Mouse (Mus musculus) c-Kit-positive CD71-positive TER-119-negative erythroid progenitor cells, embryonic 14.5 days (primary cell): ENCODE measurements at regions not wholly inside any gene's neighbourhood (a gene's known extent, or its start where the extent isn't known, plus 50 kb on each side); places are given as distances from the start of the nearest gene placed in this dataset.

ENCODE experiments used
- DNase-seq: peaks from one replicate; pipeline ENCODE4 v3.0.0-alpha.2; 2013; ENCODE audit warnings: low read depth

- no peak for DNase-seq
Observed at GRCm38 (mm10) chr9:41833408-41833807, 290.7 kb downstream of the Sorl1 start.

GRCm38 (mm10) chr9:41827356-41827755, 296.7 kb downstream of the Sorl1 start:
- no peak for DNase-seq

DNA sequence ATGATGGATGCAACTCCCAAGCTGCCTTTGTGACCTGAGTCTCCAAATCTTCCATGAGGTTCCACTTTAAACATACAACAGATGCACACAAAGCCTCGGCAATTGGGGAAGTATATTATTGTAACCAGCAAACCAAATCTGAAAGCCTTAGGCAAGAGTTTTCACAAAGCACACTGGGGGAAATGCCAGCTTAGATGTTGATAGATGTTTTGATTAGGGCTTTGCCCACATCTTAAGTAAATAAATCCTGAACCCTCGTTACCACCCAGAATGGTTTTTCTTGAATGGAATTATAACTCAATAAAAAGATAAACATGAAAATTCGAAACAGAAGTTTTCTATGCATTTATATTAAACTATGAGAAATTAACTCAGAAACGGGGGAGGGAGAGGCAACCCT, 302.7 kb downstream of the Sorl1 start:
- no peak for DNase-seq

- DNase-seq = no peak
Observed at GRCm38 (mm10) chr9:41817740-41818461, 306.2 kb downstream of the Sorl1 start.

GRCm38 (mm10) chr9:41815921-41816320, 308.2 kb downstream of the Sorl1 start:
- no peak for DNase-seq

GRCm38 (mm10) chr9:41809291-41809690, 314.8 kb downstream of the Sorl1 start:
- DNase-seq = no peak

- DNase-seq = no peak
Observed at GRCm38 (mm10) chr9:41808791-41809190, 315.3 kb downstream of the Sorl1 start.

DNA sequence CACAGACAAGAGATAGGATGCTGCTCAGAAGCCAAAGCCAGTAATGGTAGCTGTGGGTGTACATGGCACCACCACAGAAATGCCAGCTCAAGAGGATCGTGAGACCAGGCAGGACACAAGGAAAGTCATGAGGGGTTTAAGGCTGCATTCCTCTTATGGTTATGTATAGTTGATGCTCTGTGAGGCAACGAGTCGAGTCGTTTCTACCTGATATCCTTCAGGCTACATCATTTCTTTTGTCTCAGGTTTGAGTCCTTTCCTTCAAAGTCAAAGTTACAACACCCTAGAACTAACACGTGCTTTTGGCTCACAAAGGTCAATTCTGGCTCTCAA, 317.8 kb downstream of the Sorl1 start:
- no peak for DNase-seq

DNA sequence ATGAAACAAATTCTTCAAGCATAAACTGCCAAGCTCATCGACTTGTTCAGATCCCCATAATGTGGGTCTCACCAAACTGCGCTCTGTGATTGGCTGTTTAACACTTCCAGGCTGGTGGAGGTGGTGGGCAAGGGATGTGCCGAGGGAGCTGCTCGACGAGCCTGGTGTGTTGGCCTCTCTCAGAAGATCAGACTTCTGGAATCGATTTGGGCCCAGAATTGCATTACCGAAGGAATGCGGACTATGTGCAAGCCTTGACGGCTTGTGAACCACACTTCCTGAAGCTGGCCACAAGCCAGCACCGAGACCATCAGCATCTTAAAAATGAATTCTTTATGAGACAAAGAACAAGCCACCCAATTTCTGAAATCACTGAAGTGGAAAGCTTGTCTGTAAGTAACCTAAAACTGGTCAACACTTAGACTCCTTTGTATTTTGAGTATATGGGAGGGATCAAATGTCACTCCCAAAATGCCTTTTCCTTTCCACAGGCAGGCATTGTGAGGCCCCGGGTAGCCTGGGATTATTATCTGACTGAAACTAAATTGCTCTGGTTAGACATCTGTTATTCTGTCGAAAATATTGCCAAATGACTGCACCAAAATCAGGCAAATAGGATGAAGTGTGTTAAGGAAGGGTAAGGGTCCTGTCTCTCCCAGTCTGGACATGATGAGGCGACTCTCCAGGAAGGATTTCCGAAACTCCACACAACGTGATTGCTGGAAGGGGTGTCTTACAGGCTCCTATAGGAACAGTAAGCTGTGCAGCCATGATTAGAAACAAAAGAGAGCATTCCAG, 318.4 kb downstream of the Sorl1 start:
- no peak for DNase-seq

- no peak for DNase-seq
Observed at GRCm38 (mm10) chr9:41804711-41805331, 319.3 kb downstream of the Sorl1 start.

GRCm38 (mm10) chr9:41803680-41804460, 320.2 kb downstream of the Sorl1 start:
- no peak for DNase-seq

DNA sequence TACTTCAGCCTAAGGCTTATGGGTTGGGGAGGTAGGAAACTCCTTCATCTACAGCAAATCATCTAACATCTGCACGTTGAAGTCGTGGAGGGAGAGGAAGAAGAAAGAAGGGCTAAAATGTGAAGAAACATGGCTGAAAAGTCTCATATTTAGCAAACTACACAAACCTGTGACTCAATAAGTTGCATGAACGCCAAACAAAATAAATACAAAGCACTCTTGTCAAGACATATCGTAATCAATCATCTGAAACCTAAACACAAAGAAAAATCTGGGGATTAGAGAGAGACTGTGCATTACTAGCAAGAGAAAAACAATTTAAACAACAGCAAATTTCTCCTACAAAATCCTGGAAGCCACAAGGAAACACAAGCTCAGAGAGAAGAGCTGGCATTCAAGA, 322.7 kb downstream of the Sorl1 start:
- no peak for DNase-seq

DNA sequence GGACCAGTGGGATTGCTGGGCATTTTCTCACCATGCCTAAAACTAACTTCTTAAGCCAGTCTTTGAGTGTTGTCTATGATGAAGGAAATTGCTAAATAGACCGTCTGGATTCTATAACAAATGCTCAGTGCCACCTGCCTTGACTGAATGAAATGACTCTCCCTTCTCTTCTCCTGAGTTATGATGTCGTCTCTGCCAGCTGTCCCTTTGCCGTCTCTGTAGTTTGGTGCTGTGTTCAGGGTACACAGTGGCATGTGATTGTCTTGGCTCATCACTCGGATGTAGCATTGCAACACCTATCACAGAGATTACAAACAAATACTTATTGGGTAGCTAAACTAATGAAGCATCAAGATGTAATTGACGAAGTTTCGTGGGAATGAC, 331.3 kb downstream of the Sorl1 start:
- no peak for DNase-seq

GRCm38 (mm10) chr9:41792173-41792829, 331.8 kb downstream of the Sorl1 start:
- no peak for DNase-seq

GRCm38 (mm10) chr9:41791501-41792172, 332.5 kb downstream of the Sorl1 start:
- no peak for DNase-seq

DNA sequence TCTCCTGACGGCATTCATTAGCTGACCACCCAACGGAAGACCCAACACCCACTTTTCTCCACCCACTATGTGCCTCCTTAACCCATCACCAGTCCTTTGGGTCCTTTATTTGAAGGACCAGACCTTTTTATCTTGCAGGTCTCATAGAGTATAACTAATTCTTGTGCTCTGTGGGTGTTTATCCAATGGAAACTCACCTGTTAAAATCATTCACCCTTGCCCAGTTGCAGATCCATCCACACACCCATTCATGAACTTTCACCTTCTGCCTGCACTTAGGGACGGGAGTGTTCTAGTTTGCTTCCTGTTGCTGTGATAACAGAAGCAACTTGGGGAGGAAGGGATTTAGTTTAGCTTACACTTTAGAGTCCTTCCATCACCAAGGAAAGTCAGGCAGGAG, 339.0 kb downstream of the Sorl1 start:
- no peak for DNase-seq

GRCm38 (mm10) chr9:41772281-41772902, 351.7 kb downstream of the Sorl1 start:
- no peak for DNase-seq

DNA sequence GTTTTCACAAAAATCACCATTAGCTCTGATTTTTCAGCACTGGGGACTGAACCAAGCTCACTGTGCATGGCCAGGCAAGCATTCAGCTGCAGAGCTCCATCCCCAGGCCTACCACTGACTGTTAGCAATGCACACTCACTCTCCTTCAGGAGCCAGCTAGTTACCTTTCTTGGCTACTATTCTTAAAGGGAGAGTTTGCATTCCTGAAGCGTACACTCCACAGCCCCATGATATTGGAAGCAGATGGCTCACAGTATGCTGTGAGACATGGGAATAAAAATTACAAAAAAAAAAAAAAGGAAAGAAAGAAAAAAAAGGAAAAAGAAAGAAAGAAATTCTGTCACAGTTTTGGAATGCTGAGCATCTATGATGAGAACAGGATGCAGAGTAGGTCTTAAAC, 352.8 kb downstream of the Sorl1 start:
- no peak for DNase-seq

DNA sequence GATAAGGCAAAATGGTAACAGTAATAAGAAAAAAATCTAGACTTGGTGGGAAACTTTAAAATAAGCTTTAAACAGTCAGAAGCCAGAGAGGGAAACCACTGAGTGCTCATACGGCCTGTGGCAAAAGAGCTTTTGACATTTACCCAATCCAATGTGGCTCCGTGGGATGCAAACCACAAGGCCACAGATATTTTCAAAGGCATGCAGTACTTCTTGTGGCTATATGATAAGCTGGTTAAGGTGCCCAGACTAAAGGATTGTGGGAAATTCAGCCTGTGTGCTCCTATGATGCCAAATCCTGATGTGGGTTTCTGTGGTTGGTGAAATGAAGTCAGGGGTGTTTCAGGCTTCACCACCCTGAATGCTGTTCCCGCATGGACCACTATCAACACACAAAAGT, 355.8 kb downstream of the Sorl1 start:
- no peak for DNase-seq

DNA sequence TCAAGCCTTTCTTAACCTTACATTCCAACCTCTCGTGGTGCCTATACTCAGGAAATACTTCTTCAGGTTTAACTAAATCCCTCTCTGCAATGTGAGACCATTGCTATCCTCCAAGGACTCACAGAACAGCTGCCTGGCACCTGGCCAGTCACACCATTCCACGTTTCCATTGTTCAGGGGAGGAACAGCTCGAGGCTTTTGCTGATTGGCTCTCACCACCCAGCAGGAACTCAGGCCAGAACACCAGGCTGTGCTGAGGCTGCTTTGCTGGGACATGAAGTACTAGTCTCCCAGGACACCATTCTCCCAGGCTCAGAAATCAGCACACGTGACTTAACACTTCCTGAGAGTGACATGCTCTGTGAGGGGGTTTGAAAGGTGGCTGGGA, 357.6 kb downstream of the Sorl1 start:
- DNase-seq = no peak
